Mouse (Mus musculus): ENCODE measurements around the gene C3ar1.
A peak's percentile ranks its signal among the peaks of the same experiment; 100 is the strongest.

Gene C3ar1

DNA sequence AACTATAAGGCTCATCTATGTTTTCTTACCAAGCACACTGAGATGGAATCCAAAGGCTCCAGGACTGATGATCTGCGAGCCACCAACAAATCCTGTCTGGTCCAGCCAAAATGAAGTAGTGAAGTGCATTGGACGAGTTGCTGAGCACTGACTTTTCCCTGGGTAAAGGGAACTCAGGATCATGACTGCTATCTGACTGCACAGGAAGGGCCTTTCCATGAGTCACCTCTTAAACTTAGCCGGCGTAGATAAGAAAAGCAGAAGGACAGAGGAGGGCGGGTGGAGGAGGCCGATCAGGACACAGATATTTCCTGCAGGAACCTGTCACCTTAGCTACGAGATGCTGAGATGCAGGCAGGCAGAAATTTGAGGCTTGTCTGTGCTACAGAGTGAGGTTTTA lies at the start of gene C3ar1:
C3ar1 (minus strand) TSS at position 207 of the 400 bp plus-strand sequence.
- DNase-seq (ENCODE audit: low read depth) = no peak

DNA sequence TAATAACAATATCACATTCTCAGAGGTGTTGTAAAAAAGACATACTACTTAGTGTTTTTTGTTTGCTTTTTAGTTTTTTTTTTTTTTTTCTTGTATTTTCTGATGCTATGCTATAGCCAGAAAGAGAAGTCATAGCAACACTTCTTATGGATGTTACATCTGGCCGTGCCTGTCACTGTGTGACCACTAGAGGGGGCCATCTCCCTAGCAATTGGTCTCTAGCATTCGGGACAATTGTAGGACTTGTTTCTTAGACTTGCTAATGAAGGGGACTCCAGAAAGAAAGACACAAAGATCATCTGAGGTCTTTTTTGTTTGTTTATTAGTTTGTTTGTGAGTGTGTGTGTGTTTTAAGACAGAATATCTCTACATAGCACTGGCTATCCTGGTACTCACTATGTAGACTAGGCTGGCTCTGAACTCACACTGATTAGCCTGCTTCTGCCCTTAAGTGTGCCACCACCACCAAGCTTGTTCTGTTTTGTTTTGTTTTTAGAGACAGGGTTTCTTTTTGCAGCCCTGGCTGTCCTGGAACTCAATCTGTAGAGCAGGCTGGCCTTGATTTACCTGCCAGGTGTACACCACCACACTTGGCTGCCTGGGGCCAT lies 36.6 kb upstream of the C3ar1 start:
- no peak for DNase-seq (ENCODE audit: low read depth)

GRCm38 (mm10) chr6:122889599-122889998 lies 33.6 kb upstream of the C3ar1 start:
- no peak for DNase-seq (ENCODE audit: low read depth)

DNA sequence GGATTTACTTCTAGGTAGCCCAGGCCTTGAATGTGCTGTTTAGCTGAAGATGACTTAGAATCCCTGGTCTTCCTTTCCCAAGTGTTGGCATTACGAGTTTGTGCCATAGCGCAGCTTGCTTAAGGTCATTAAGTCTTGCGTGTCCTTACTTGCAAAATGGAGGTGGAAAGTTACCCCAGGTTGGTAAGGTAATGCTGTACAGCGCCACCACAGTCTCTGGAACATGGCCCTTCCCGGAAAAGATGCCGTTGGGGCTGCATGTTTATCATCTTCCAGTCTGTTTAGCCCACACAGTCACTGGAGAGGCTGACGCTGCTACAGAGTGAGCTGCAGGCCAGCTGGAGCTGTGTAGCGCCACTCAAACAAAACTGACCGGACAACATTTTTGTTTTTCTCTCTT lies 27.6 kb upstream of the C3ar1 start:
- DNase-seq (ENCODE audit: low read depth) = no peak

GRCm38 (mm10) chr6:122881287-122881686 lies 25.3 kb upstream of the C3ar1 start:
- no peak for DNase-seq (ENCODE audit: low read depth)

DNA sequence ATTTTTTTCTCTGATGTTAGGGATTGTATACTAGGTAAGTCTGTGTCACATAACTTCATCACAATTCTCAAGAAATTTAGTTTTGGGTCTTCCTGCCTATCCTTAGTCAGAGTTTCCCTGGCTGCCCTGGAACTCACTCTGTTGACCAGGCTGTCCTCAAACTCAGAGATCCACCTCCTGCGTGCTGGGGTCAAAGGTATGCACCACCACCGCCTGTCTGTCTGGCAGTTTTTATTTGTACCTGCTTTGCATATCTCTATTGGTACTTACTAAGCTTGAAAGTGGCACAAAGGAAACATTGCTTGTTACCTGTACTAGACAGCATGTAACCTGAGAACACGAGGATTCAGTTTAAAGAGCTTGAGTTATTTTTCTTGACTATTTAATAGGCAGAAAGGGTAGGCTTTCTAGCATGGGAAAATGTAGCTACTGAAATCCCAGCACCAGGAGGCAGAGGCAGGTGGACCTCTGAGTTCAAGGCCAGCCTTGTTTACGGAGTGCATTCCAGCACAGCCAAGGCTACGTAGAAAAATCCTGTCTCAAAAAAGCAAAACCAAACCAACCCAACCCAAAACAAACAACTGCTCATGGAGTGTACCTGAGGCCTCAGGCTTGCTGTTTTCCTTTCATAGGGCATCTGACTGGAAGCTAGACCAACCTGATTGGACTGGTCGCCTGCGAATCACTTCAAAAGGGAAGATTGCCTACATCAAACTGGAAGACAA lies 24.0 kb upstream of the C3ar1 start:
- no peak for DNase-seq (ENCODE audit: low read depth)

GRCm38 (mm10) chr6:122879141-122879735 lies 23.3 kb upstream of the C3ar1 start:
- DNase-seq (ENCODE audit: low read depth) = no peak

- DNase-seq (ENCODE audit: low read depth) = no peak
These were observed 18.9 kb upstream of the C3ar1 start for GRCm38 (mm10) chr6:122874720-122875389.

DNA sequence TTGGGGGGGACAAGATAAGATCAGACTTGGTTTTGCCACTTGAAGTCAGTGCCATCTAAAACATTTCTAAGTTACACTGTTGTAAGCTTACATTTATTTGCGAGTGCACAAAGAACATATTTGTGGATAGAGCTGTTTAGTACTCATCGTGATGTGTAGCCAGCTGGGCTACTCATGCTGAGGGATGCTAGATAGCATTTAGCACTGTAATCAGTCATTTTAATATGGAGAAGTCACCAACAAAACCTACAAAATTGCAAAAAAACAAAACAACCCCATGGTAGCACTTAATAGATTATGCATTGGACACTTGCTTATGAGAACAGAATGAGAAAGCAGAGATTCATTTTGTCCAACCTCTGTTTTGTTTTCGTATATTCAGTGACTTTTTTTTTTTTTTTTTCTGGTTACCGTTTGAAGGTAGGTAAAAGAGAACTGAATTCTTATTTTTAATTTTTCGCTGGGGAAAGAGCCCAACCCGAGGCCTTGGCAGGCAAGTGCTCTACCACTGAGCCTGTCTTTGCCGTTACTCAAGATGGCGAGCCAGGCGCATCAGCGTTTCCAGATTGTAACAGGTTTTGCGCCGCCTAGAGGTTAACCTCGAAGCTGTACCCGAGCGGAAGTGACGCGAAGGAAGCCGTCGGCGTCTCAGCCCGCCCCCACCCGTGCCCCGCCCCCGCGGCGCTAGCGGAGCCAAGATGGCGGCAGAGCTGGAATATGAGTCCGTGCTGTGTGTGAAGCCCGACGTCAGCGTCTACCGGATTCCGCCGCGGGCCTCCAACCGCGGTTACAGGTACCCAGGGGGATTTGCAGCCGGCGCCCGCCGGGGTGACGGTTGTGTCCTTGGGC lies 18.1 kb upstream of the C3ar1 start, which contains the start of gene Necap1:
Necap1 (plus strand) TSS at position 604 of the 849 bp plus-strand sequence.
- DNase-seq (ENCODE audit: low read depth) = peak; percentile 83

GRCm38 (mm10) chr6:122872800-122873199 lies 16.8 kb upstream of the C3ar1 start:
- no peak for DNase-seq (ENCODE audit: low read depth)

DNA sequence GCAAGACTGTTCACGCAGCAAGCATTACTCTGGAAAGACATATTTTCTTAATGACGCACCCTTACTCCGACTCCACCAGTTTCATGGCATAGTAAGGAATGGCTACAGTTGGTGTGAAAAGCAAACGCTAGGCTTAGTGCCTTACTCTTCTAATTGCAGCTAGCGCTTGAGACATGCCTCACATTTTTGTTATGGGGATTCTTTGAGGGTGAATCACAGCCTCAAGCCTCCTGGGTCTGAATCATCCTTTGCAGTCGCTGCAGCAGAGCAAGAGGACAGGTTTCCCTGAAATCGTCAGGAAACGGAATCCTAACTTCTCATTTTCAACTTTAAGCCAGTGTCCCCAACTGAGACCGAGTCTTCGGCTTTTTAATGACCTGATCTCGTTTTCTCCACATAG lies 13.9 kb upstream of the C3ar1 start:
- DNase-seq (ENCODE audit: low read depth) = no peak

GRCm38 (mm10) chr6:122867914-122868313 lies 12.0 kb upstream of the C3ar1 start:
- no peak for DNase-seq (ENCODE audit: low read depth)

GRCm38 (mm10) chr6:122862871-122863270 lies 6.9 kb upstream of the C3ar1 start:
- no peak for DNase-seq (ENCODE audit: low read depth)

- DNase-seq (ENCODE audit: low read depth) = no peak
These were observed 6.5 kb upstream of the C3ar1 start for GRCm38 (mm10) chr6:122862434-122862833.

- DNase-seq (ENCODE audit: low read depth) = no peak
These were observed 1.4 kb downstream of the C3ar1 start for GRCm38 (mm10) chr6:122854552-122854951.

DNA sequence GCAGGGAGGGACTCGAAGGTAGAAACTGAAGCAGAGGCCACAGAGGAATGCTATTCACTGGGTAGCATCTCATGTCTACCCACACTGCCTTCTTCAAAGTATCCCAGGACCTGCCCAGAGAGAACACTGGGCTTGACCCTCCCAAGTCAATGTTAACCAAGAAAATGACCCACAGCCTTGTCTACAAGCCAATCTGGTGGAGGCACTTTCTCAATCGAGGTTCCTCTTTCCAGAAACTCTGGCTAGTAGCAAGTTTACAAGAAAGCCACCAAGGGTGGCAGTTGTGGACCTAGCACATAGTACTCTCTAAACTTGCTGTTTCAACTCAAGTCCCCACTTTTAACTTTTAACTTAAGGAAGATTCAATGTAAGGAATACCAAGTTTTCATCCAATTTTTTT lies 3.3 kb downstream of the C3ar1 start:
- no peak for DNase-seq (ENCODE audit: low read depth)

DNA sequence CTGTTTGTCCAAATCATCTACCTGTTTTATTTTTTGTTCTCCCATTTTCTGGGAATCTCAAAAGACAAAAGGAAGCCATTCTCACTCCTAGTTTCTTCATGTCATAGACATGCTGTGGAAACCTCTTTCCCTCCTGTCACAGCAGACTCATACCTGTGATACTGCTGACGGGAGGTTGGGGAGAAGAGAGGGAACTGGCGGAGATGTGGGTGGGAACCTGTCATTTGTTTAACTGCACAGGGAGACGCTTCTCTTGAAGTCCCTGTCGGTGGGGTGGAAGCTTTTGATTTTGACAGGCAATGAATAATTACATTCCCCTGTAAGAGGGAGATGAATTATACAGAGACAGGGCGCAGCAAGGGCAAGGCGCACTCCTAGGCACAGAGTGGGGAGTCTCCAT lies 12.2 kb downstream of the C3ar1 start:
- DNase-seq (ENCODE audit: low read depth) = no peak

GRCm38 (mm10) chr6:122837539-122837938 lies 18.4 kb downstream of the C3ar1 start:
- no peak for DNase-seq (ENCODE audit: low read depth)

DNA sequence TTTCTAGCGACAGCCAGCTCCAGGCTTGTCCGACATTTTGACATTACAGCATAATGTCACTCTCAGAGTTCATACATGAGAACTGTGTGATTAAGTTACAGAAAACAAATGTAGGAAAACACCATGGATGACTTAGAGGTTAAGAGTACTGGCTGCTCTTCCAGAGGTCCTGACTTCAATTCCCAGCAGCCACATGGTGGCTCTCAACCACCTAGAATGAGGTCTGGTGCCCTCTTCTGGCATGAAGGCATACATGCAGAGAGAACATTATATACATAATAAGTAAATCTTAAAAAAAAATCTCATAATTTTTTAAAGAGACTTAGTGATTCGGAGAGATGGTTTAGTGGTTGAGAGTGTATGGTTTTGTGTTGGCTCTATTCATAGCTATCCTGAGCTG lies 19.0 kb downstream of the C3ar1 start:
- DNase-seq (ENCODE audit: low read depth) = no peak

GRCm38 (mm10) chr6:122834365-122834764 lies 21.6 kb downstream of the C3ar1 start:
- no peak for DNase-seq (ENCODE audit: low read depth)

- DNase-seq (ENCODE audit: low read depth) = no peak
These were observed 23.1 kb downstream of the C3ar1 start for GRCm38 (mm10) chr6:122832880-122833279.

GRCm38 (mm10) chr6:122828086-122828485 lies 27.9 kb downstream of the C3ar1 start:
- DNase-seq (ENCODE audit: low read depth) = no peak
